Mouse (Mus musculus) kidney, adult 2 months (tissue): ENCODE data around the gene Cmbl.

Experiments
- CTCF ChIP-seq: fragments of 200-500 bp; conservative IDR thresholded peaks from 2 replicates; pipeline ENCODE4 v1.5.1; 2011; ENCODE audit warnings: low read depth, mild to moderate bottlenecking, control low read depth, low read length, moderate library complexity, mixed read lengths; ENCODE audit not compliant: insufficient read depth, insufficient read length
- POLR2A ChIP-seq: fragments of 200-500 bp; IDR thresholded peaks from one replicate; pipeline ENCODE4 v1.6.1; 2011; ENCODE audit warnings: low read depth, low read length, control low read depth

GRCm38 (mm10) chr15:31545058-31545457 is 20.1 kb upstream of the Cmbl start:
- TF ChIP-seq POLR2A: no peak
- TF ChIP-seq CTCF: no peak
